Mouse (Mus musculus) lung, embryonic 14.5 days (tissue): Measurements from ENCODE around the gene Gfra1. TPM values are rescaled to one million over a fixed set of nuclear protein-coding genes. Genes with fewer than 3 reads are reported as not detected.

ENCODE experiments used
- ATAC-seq: fragments of 200-750 bp; cut with Nextera tagmentation; 2 replicates; pipeline ENCODE4 v1.8.0; 2017; ENCODE audit warnings: mild to moderate bottlenecking, moderate TSS enrichment, moderate library complexity; ENCODE audit not compliant: insufficient read depth
- DNase-seq: peaks from one replicate; pipeline ENCODE4 v3.0.0-alpha.2; 2015
- H3K27ac ChIP-seq: fragments of 300-500 bp; sonication (generic); 2 replicates; pipeline ENCODE4 v1.5.1; 2014; ENCODE audit warnings: low read depth, mild to moderate bottlenecking, moderate library complexity
- H3K27me3 ChIP-seq: fragments of 300-500 bp; sonication (generic); 2 replicates; pipeline ENCODE4 v1.6.1; 2014; ENCODE audit warnings: low read length, control low read depth; ENCODE audit not compliant: insufficient read depth
- H3K36me3 ChIP-seq: fragments of 300-500 bp; sonication (generic); 2 replicates; pipeline ENCODE4 v1.6.1; 2014; ENCODE audit warnings: control low read depth; ENCODE audit not compliant: insufficient read depth
- H3K4me1 ChIP-seq: fragments of 300-500 bp; sonication (generic); 2 replicates; pipeline ENCODE4 v1.6.1; 2014; ENCODE audit warnings: antibody characterized with exemption, control low read depth; ENCODE audit not compliant: insufficient read depth
- H3K4me2 ChIP-seq: fragments of 300-500 bp; sonication (generic); 2 replicates; pipeline ENCODE4 v1.6.1; 2014; ENCODE audit warnings: mild to moderate bottlenecking
- H3K4me3 ChIP-seq: fragments of 300-500 bp; sonication (generic); 2 replicates; pipeline ENCODE4 v1.5.1; 2014; ENCODE audit warnings: low read depth, low read length
- H3K9ac ChIP-seq: fragments of 300-500 bp; sonication (generic); 2 replicates; pipeline ENCODE4 v1.6.1; 2014
- H3K9me3 ChIP-seq: fragments of 300-500 bp; sonication (generic); 2 replicates; pipeline ENCODE4 v1.6.1; 2016; ENCODE audit warnings: low read depth, low read length, control low read depth
- CTCF ChIP-seq: IDR thresholded peaks from 2 replicates; pipeline ENCODE4 v1.5.1; 2016; ENCODE audit warnings: antibody characterized with exemption, low read depth
- WGBS: fragments of 180-500 bp; shearing (Covaris S2); extraction: QIAGEN DNeasy Blood & Tissue Kit; methylation state at CpG from one replicate; pipeline ENCODE4 v1.1.7; 2014; 5-methylcytosine and 5-hydroxymethylcytosine counted together
- polyA plus RNA-seq: library from polyadenylated mRNA; unstranded; fragments of >200 nt; fragmentation: Nextera tagmentation; extraction: Ambion mirVana; gene quantifications from 2 replicates; pipeline ENCODE4 v1.2.1, GENCODE M21; 2014

Gene Gfra1
- polyA plus RNA-seq, 1 experiment from 2014 or later, result 6.7 TPM

- no peak overlapping the region for H3K4me3 ChIP-seq
- peaks cover 4% of the 10 kb centered on the region; the same call in 1 of the 2 replicates for H3K9me3 ChIP-seq
Measured at GRCm38 (mm10) chr19:58312492-58312891, 143.2 kb downstream of the Gfra1 start.

GRCm38 (mm10) chr19:58310334-58311315 lies 145.1 kb downstream of the Gfra1 start:
- WGBS, result 53% methylated on average over 12 of the region's 12 CpGs
- Histone ChIP-seq H3K4me1 (no peaks in the 10 kb centered on the region), H3K9me3 (peaks cover 4% of the 10 kb centered on the region; the same call in 1 of the 2 replicates), H3K27me3 (no peaks in the 10 kb centered on the region), H3K4me3 (no peak overlapping the region), H3K36me3 (no peaks in the 10 kb centered on the region), H3K9ac (no peak overlapping the region), H3K4me2 (no peak overlapping the region), H3K27ac (no peak overlapping the region)
- ATAC-seq (no peak), DNase-seq (no peak)
- no peak for TF ChIP-seq CTCF

More at GRCm38 (mm10) chr19:58312492-58312891, 143.2 kb downstream of the Gfra1 start:
- ATAC-seq, result no peak
- no peak overlapping the region for H3K4me2 ChIP-seq
- WGBS, result 74% methylated on average over 2 of the region's 2 CpGs
- H3K36me3 ChIP-seq, result no peaks in the 10 kb centered on the region
- no peaks in the 10 kb centered on the region for H3K4me1 ChIP-seq
- no peak for TF ChIP-seq CTCF
- no peak overlapping the region for H3K27ac ChIP-seq
- H3K9ac ChIP-seq, result no peak overlapping the region
- DNase-seq, result no peak
- no peaks in the 10 kb centered on the region for H3K27me3 ChIP-seq

GRCm38 (mm10) chr19:58309620-58310275 lies 146.0 kb downstream of the Gfra1 start:
- ATAC-seq (no peak), DNase-seq (no peak)
- peaks cover 4% of the 10 kb centered on the region; the same call in 1 of the 2 replicates for H3K9me3 ChIP-seq
- H3K36me3 ChIP-seq, result no peaks in the 10 kb centered on the region
- H3K4me2 ChIP-seq, result no peak overlapping the region
- H3K27me3 ChIP-seq, result no peaks in the 10 kb centered on the region
- no peak overlapping the region for H3K27ac ChIP-seq
- WGBS, result 76% methylated on average over 14 of the region's 14 CpGs
- H3K4me3 ChIP-seq, result no peak overlapping the region
- no peak for TF ChIP-seq CTCF
- H3K9ac ChIP-seq, result no peak overlapping the region
- H3K4me1 ChIP-seq, result no peaks in the 10 kb centered on the region

- no peaks in the 10 kb centered on the region for H3K9me3 ChIP-seq
- no peak for TF ChIP-seq CTCF
- H3K4me2 ChIP-seq, result no peak overlapping the region
- ATAC-seq (no peak), DNase-seq (no peak)
- no peak overlapping the region for H3K27ac ChIP-seq
- H3K4me1 ChIP-seq, result no peaks in the 10 kb centered on the region
- 78% methylated on average over 7 of the region's 7 CpGs for WGBS
- H3K9ac ChIP-seq, result no peak overlapping the region
- H3K27me3 ChIP-seq, result no peaks in the 10 kb centered on the region
- no peaks in the 10 kb centered on the region for H3K36me3 ChIP-seq
- H3K4me3 ChIP-seq, result no peak overlapping the region
Measured at GRCm38 (mm10) chr19:58301105-58301504, 154.6 kb downstream of the Gfra1 start.

GRCm38 (mm10) chr19:58297926-58298325 lies 157.8 kb downstream of the Gfra1 start:
- DNase-seq, result no peak
- 77% methylated on average over 2 of the region's 2 CpGs for WGBS
- Histone ChIP-seq H3K4me1 (no peaks in the 10 kb centered on the region), H3K27me3 (no peaks in the 10 kb centered on the region), H3K9me3 (no peaks in the 10 kb centered on the region), H3K4me3 (no peak overlapping the region), H3K36me3 (no peaks in the 10 kb centered on the region), H3K4me2 (no peak overlapping the region), H3K9ac (no peak overlapping the region), H3K27ac (no peak overlapping the region)
- ATAC-seq, result no peak
- no peak for TF ChIP-seq CTCF

- DNase-seq, result no peak
- no peak overlapping the region for H3K27ac ChIP-seq
- H3K4me1 ChIP-seq, result no peaks in the 10 kb centered on the region
- ATAC-seq, result no peak
- no peak overlapping the region for H3K9ac ChIP-seq
- H3K4me2 ChIP-seq, result no peak overlapping the region
- TF ChIP-seq CTCF, result no peak
- H3K36me3 ChIP-seq, result no peaks in the 10 kb centered on the region
- no peaks in the 10 kb centered on the region for H3K27me3 ChIP-seq
- 40% methylated on average over 7 of the region's 7 CpGs for WGBS
- no peaks in the 10 kb centered on the region for H3K9me3 ChIP-seq
- no peak overlapping the region for H3K4me3 ChIP-seq
Measured at GRCm38 (mm10) chr19:58296842-58297190, 158.9 kb downstream of the Gfra1 start.
